Mouse (Mus musculus): ENCODE data around the gene Emsy. TPM values are rescaled to one million over a fixed set of nuclear protein-coding genes. Genes with fewer than 3 reads are reported as not detected.

Emsy gene
- total and polyA plus RNA-seq, 3 experiments: 3.6 to 201 (median 57.2) TPM

DNA sequence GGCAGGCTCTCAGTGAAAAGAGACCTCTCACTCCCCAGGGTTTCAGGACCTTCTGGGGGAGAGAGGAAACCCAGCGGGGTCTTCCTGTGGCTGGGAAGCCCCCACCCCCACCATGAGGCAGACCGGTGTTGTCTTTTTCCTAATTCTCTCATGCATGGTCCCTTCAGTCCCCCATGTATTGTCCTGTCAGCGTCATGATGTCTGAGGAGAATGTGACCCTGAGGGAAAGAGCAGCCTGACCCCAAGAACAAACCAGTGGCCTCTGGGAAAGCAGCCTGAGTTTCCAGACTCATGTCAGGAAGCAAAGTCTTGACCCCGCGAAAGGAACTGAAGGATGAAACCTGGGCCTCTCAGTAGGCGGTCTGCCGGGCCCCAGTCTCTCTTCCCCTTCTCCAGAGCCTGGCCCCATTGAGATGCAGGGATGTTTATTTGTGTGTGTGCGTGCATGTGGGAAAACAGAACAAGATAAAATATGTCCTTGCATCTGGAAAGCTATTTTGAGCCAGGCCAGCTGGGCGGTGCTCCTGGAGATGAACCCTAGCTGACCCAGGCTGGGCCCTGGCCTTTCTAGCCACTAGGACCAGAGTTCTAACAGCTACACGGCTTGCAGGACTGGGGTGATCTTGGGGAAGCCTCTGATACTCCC, 84.2 kb downstream of the Emsy start:
- no peak for ATAC-seq (ENCODE audit: extremely low read depth, insufficient number of reproducible peaks, low FRiP score, poor library complexity, severe bottlenecking)
- Histone ChIP-seq H3K9me3 (replicated peaks) (no peaks in the 10 kb centered on the region), H3K4me3 (ENCODE audit: low read depth, low read length) (no peak overlapping the region), H3K27me3 (ENCODE audit: insufficient read depth, low read length) (peaks cover 39% of the 10 kb centered on the region), H3K36me3 (replicated peaks) (no peaks in the 10 kb centered on the region), H3K4me1 (ENCODE audit: insufficient read depth, low read depth, low read length) (no peaks in the 10 kb centered on the region)
- no peak for DNase-seq (ENCODE audit: low spot score)
- TF ChIP-seq TAL1 (conservative IDR thresholded peaks at IDR 0.05; ENCODE audit: low read depth, low read length): no peak
- no peak for TF ChIP-seq CTCF (IDR thresholded peaks at IDR 0.05; ENCODE audit: low read depth, low read length)
- TF ChIP-seq GATA1 (IDR thresholded peaks at IDR 0.05; ENCODE audit: borderline replicate concordance, low read length): no peak
- no peak for TF ChIP-seq POLR2AphosphoS5 (IDR thresholded peaks at IDR 0.05; ENCODE audit: insufficient replicate concordance, low read depth, low read length)
- no peak for TF ChIP-seq GATA2 (IDR thresholded peaks at IDR 0.05; ENCODE audit: borderline replicate concordance, low read depth, low read length)

DNA sequence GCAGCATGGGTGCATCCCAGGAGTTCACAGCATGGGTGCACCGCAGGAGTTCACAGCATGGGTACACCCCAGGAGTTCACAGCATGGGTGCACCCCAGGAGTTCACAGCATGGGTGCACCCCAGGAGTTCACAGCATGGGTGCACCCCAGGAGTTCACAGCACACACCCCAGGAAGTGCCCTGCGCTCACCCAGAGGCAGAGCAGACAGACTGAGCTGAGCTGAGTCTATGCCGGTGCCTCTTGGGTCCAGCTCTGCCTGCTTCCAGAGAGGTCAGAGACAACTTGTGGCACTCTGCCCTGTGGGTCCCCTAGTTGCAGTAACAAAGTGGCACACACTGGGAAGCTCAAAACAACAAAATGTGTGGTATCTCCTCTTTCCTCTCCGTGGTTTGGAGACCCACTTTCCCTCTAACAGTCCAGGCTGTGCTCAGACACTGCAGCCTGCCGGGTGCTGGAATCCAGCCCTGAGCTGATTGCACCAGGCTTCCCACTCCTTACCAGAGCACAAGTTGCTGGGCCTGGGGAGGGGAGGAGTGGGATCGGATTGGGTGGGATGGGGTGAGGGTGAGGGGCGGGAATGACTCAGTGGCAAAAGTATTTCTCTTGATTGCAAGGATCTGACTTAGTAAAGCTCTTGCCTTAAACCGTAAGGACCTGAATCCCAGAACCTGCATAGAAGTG, 85.6 kb downstream of the Emsy start:
- peaks cover 46% of the 10 kb centered on the region for H3K27me3 ChIP-seq (ENCODE audit: insufficient read depth, low read length)
- ATAC-seq (ENCODE audit: extremely low read depth, insufficient number of reproducible peaks, low FRiP score, poor library complexity, severe bottlenecking) (no peak), DNase-seq (ENCODE audit: low spot score) (no peak)
- H3K4me3 ChIP-seq (ENCODE audit: low read depth, low read length): peak overlapping the region; percentile 12; the same call in 1 of the 2 replicates
- no peaks in the 10 kb centered on the region for H3K36me3 ChIP-seq (replicated peaks)
- no peaks in the 10 kb centered on the region for H3K4me1 ChIP-seq (ENCODE audit: insufficient read depth, low read depth, low read length)
- H3K9me3 ChIP-seq (replicated peaks): no peaks in the 10 kb centered on the region
- no peak for TF ChIP-seq GATA1 (IDR thresholded peaks at IDR 0.05; ENCODE audit: borderline replicate concordance, low read length)
- no peak for TF ChIP-seq POLR2AphosphoS5 (IDR thresholded peaks at IDR 0.05; ENCODE audit: insufficient replicate concordance, low read depth, low read length)
- TF ChIP-seq GATA2 (IDR thresholded peaks at IDR 0.05; ENCODE audit: borderline replicate concordance, low read depth, low read length): no peak
- TF ChIP-seq CTCF (IDR thresholded peaks at IDR 0.05; ENCODE audit: low read depth, low read length): no peak
- no peak for TF ChIP-seq TAL1 (conservative IDR thresholded peaks at IDR 0.05; ENCODE audit: low read depth, low read length)

DNA sequence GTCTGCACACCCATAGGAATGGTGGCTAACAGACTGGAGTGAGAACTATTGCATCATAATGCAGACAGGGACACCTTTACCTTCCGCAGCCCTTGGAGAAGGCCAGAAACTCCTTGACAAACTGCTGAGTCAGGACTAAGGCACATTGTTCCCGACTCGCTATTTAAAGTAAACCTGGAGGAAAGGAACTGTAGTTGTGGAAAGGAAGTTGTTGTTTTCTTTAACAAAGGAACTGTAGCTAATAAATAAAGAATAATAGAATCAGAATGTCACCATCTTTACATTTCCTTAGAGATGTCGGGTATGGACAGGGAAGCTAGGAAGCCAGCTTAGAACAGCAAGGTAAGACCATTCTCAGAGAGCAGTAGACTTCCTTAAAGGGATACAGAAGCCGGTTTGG, 89.5 kb downstream of the Emsy start:
- Histone ChIP-seq H3K9me3 (replicated peaks) (no peaks in the 10 kb centered on the region), H3K27me3 (ENCODE audit: insufficient read depth, low read length) (peaks cover 33% of the 10 kb centered on the region), H3K4me3 (ENCODE audit: low read depth, low read length) (no peak overlapping the region), H3K4me1 (ENCODE audit: insufficient read depth, low read depth, low read length) (peaks cover 20% of the 10 kb centered on the region), H3K36me3 (replicated peaks) (no peaks in the 10 kb centered on the region)
- no peak for TF ChIP-seq POLR2AphosphoS5 (IDR thresholded peaks at IDR 0.05; ENCODE audit: insufficient replicate concordance, low read depth, low read length)
- no peak for TF ChIP-seq GATA1 (IDR thresholded peaks at IDR 0.05; ENCODE audit: borderline replicate concordance, low read length)
- TF ChIP-seq GATA2 (IDR thresholded peaks at IDR 0.05; ENCODE audit: borderline replicate concordance, low read depth, low read length): no peak
- DNase-seq (ENCODE audit: low spot score): no peak
- ATAC-seq (ENCODE audit: extremely low read depth, insufficient number of reproducible peaks, low FRiP score, poor library complexity, severe bottlenecking): no peak

- Histone ChIP-seq H3K36me3 (replicated peaks) (no peaks in the 10 kb centered on the region), H3K4me3 (ENCODE audit: low read depth, low read length) (peak overlapping the region; percentile 7; the same call in 1 of the 2 replicates), H3K9me3 (replicated peaks) (no peaks in the 10 kb centered on the region), H3K27me3 (ENCODE audit: insufficient read depth, low read length) (peaks cover 38% of the 10 kb centered on the region), H3K4me1 (ENCODE audit: insufficient read depth, low read depth, low read length) (peaks cover 20% of the 10 kb centered on the region)
- no peak for DNase-seq (ENCODE audit: low spot score)
- ATAC-seq (ENCODE audit: extremely low read depth, insufficient number of reproducible peaks, low FRiP score, poor library complexity, severe bottlenecking): no peak
- TF ChIP-seq GATA1 (IDR thresholded peaks at IDR 0.05; ENCODE audit: borderline replicate concordance, low read length) (no peak), GATA2 (IDR thresholded peaks at IDR 0.05; ENCODE audit: borderline replicate concordance, low read depth, low read length) (no peak), TAL1 (conservative IDR thresholded peaks at IDR 0.05; ENCODE audit: low read depth, low read length) (no peak), CTCF (IDR thresholded peaks at IDR 0.05; ENCODE audit: low read depth, low read length) (no peak), POLR2AphosphoS5 (IDR thresholded peaks at IDR 0.05; ENCODE audit: insufficient replicate concordance, low read depth, low read length) (no peak)
These were observed 91.8 kb downstream of the Emsy start for GRCm38 (mm10) chr7:98564607-98565364.

- ATAC-seq (ENCODE audit: extremely low read depth, insufficient number of reproducible peaks, low FRiP score, poor library complexity, severe bottlenecking) (no peak), DNase-seq (ENCODE audit: low spot score) (no peak)
- no peak overlapping the region for H3K4me3 ChIP-seq (ENCODE audit: low read depth, low read length)
- peaks cover 41% of the 10 kb centered on the region for H3K27me3 ChIP-seq (ENCODE audit: insufficient read depth, low read length)
- no peaks in the 10 kb centered on the region for H3K36me3 ChIP-seq (replicated peaks)
- no peak for TF ChIP-seq CTCF (IDR thresholded peaks at IDR 0.05; ENCODE audit: low read depth, low read length)
- TF ChIP-seq POLR2AphosphoS5 (IDR thresholded peaks at IDR 0.05; ENCODE audit: insufficient replicate concordance, low read depth, low read length): no peak
- TF ChIP-seq GATA1 (IDR thresholded peaks at IDR 0.05; ENCODE audit: borderline replicate concordance, low read length): no peak
- TF ChIP-seq TAL1 (conservative IDR thresholded peaks at IDR 0.05; ENCODE audit: low read depth, low read length): no peak
- no peak for TF ChIP-seq GATA2 (IDR thresholded peaks at IDR 0.05; ENCODE audit: borderline replicate concordance, low read depth, low read length)
- H3K4me1 ChIP-seq (ENCODE audit: insufficient read depth, low read depth, low read length): peaks cover 20% of the 10 kb centered on the region
- no peaks in the 10 kb centered on the region for H3K9me3 ChIP-seq (replicated peaks)
These were observed 92.6 kb downstream of the Emsy start for GRCm38 (mm10) chr7:98563991-98564390.

DNA sequence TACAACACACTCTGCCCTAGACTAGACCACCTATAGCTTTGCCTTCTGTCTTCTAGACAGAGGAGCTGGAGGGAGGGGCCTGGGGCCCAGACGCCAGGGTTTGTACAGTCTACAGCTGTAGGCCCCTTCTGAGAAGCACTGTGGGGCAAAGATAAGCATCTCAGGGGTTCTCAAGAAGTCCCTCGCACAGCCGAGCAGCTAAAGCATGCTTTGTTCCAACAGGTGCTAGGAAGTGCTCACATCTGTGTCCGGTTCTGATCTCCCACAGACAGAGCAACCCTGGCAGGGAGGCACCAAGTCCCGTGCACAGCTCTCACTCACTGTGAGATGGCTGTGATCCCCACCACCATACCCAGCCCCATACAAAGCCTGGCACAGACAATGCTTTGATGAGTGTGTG, 93.6 kb downstream of the Emsy start:
- Histone ChIP-seq H3K4me3 (ENCODE audit: low read depth, low read length) (no peak overlapping the region; the same call in 1 of the 2 replicates), H3K36me3 (replicated peaks) (no peaks in the 10 kb centered on the region), H3K27me3 (ENCODE audit: insufficient read depth, low read length) (peaks cover 45% of the 10 kb centered on the region), H3K4me1 (ENCODE audit: insufficient read depth, low read depth, low read length) (peaks cover 20% of the 10 kb centered on the region), H3K9me3 (replicated peaks) (no peaks in the 10 kb centered on the region)
- ATAC-seq (ENCODE audit: extremely low read depth, insufficient number of reproducible peaks, low FRiP score, poor library complexity, severe bottlenecking): peak; percentile 22
- no peak for DNase-seq (ENCODE audit: low spot score)
- TF ChIP-seq TAL1 (conservative IDR thresholded peaks at IDR 0.05; ENCODE audit: low read depth, low read length) (no peak), GATA2 (IDR thresholded peaks at IDR 0.05; ENCODE audit: borderline replicate concordance, low read depth, low read length) (no peak), GATA1 (IDR thresholded peaks at IDR 0.05; ENCODE audit: borderline replicate concordance, low read length) (no peak), CTCF (IDR thresholded peaks at IDR 0.05; ENCODE audit: low read depth, low read length) (no peak), POLR2AphosphoS5 (IDR thresholded peaks at IDR 0.05; ENCODE audit: insufficient replicate concordance, low read depth, low read length) (no peak)

Measured in G1E (cell line).